Mouse (Mus musculus) bone marrow, adult 2 months (tissue): Measurements from ENCODE around the gene Pglyrp4.

Experiments
- CTCF ChIP-seq: fragments of 200-500 bp; IDR thresholded peaks from 2 replicates; pipeline ENCODE4 v1.5.1; 2011; ENCODE audit warnings: low read length, control low read depth; ENCODE audit not compliant: control insufficient read depth, insufficient read depth
- POLR2A ChIP-seq: fragments of 200-500 bp; IDR thresholded peaks from 2 replicates; pipeline ENCODE4 v1.6.1; 2011; ENCODE audit warnings: low read depth, mild to moderate bottlenecking, control low read depth, low read length, borderline replicate concordance; ENCODE audit not compliant: control insufficient read depth

- TF ChIP-seq CTCF (no peak), POLR2A (no peak)
Measured at GRCm38 (mm10) chr3:90726606-90727005, at the start of gene Pglyrp4.
